Comparison of ENCODE assay signal across 31 mouse cellular contexts in the genomic region with DNA sequence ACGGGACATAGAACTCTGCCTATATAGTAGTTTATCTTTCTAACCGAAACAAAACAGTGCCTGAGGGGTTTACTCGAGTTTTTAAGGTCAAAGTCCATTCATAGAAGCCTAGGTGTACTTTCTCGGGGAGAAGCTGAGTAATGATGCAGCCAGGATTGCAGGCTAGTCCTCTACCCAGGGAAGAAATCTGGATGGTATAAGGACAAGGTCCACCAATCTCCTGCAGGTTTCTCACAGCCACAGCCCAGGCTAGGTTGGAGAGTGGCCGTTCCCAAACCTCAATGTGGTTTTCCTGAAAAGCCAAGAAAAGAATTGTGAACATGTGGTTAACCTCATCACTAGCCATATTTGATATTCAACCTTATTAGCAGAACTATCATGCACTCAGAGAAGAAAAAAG. TPM values are rescaled to one million over a fixed set of nuclear protein-coding genes. Genes with fewer than 3 reads are reported as not detected.
DNase-seq lines count a peak whose midpoint lies in the region; ATAC-seq and TF ChIP-seq lines count a peak whose summit lies in the region.
"Had no signal": no experiment of that assay in that cellular context is flagged by ENCODE, and none has a peak within 500 bp of the region (broad histone marks: within the 10 kb centered on the region; RNA-seq: fewer than 3 reads in every experiment).

No protein-coding gene starts in this region.

- WGBS in intestine, embryonic 14.5 days = 50% methylated on average over 5 of the region's 5 CpGs
- 34% methylated on average over 5 of the region's 5 CpGs for WGBS in intestine, postnatal 0 days
- WGBS in heart, embryonic 10.5 days = 62% methylated on average over 5 of the region's 5 CpGs

- H3K9ac ChIP-seq in MEL (ENCODE audit: control insufficient read depth, low read depth, low read length, poor library complexity, severe bottlenecking) = no peak overlapping the region
- H3K9ac ChIP-seq in intestine, embryonic 14.5 days (ENCODE audit: low read length) = no peak overlapping the region
- H3K9ac ChIP-seq in intestine, postnatal 0 days (ENCODE audit: low read depth, low read length) = no peak overlapping the region
- H3K9ac ChIP-seq: embryonic facial prominence, embryonic 13.5 days; forebrain, embryonic 13.5 days; heart, embryonic 12.5 days; heart, embryonic 15.5 days; hindbrain, embryonic 14.5 days had no signal

- H3K27ac ChIP-seq in MEL (ENCODE audit: control insufficient read depth, low read depth, low read length) = peak overlapping the region; percentile 18
- H3K27ac ChIP-seq in intestine, embryonic 14.5 days (ENCODE audit: low read depth) = no peak overlapping the region
- no peak overlapping the region for H3K27ac ChIP-seq in intestine, postnatal 0 days (ENCODE audit: low read depth, low read length)
- H3K27ac ChIP-seq in heart, embryonic 10.5 days = no peak overlapping the region
- H3K27ac ChIP-seq: embryonic facial prominence, embryonic 10.5 days; embryonic facial prominence, embryonic 13.5 days; forebrain, embryonic 10.5 days; forebrain, embryonic 13.5 days; gastrocnemius, adult 2 months; heart, embryonic 15.5 days; hindbrain, embryonic 14.5 days; hindbrain, postnatal 0 days had no signal

- no peak overlapping the region for H3K4me3 ChIP-seq in MEL (ENCODE audit: control insufficient read depth in 1 of 2, insufficient read depth in 1 of 2, low read depth in 2 of 2, low read length in 2 of 2)
- H3K4me3 ChIP-seq in intestine, embryonic 14.5 days (ENCODE audit: low read depth, low read length) = no peak overlapping the region
- H3K4me3 ChIP-seq in intestine, postnatal 0 days (ENCODE audit: low read depth, low read length) = no peak overlapping the region
- H3K4me3 ChIP-seq in heart, embryonic 10.5 days = no peak overlapping the region
- H3K4me3 ChIP-seq: embryonic facial prominence, embryonic 10.5 days; embryonic facial prominence, embryonic 13.5 days; forebrain, embryonic 10.5 days; forebrain, embryonic 13.5 days; gastrocnemius, adult 2 months; heart, embryonic 12.5 days; heart, embryonic 15.5 days had no signal

- no peak overlapping the region for H3K4me2 ChIP-seq in intestine, embryonic 14.5 days (ENCODE audit: low read length)
- H3K4me2 ChIP-seq in intestine, postnatal 0 days (replicated peaks; ENCODE audit: low read depth) = no peak overlapping the region
- H3K4me2 ChIP-seq: embryonic facial prominence, embryonic 13.5 days; forebrain, embryonic 13.5 days; heart, embryonic 12.5 days; heart, embryonic 15.5 days; hindbrain, embryonic 14.5 days had no signal

- no peak for TF ChIP-seq EP300 in MEL (IDR thresholded peaks at IDR 0.05; ENCODE audit: low read depth in 1 of 2, low read length in 2 of 2)

- peak; percentile 61 for DNase-seq in MEL (ENCODE audit: low read depth, low spot score)
- DNase-seq in intestine, embryonic 14.5 days (ENCODE audit: low spot score) = peak; percentile 6
- no peak for DNase-seq in frontal cortex, postnatal 36 days (ENCODE audit: low spot score in 2 of 2)
- no peak for DNase-seq in urinary bladder, postnatal 10 days (ENCODE audit: low spot score)
- no peak for DNase-seq in heart, embryonic 10.5 days (ENCODE audit: low spot score)
- DNase-seq: adrenal gland, postnatal 10 days; adrenal gland, postnatal 36 days; cerebellum, adult 11 months; cerebellum, adult 2 months; cerebellum, postnatal 10 days; cerebellum, postnatal 36 days; embryo, embryonic 11 days; gastrocnemius, adult 2 months; gastrocnemius, postnatal 14 days; heart, adult 11 months; heart, postnatal 10 days; heart, postnatal 36 days; kidney, adult 2 months had no signal

- peaks cover 27% of the 10 kb centered on the region for H3K79me2 ChIP-seq in MEL (ENCODE audit: control insufficient read depth, insufficient read depth, low read length, poor library complexity)

- no peak for TF ChIP-seq CTCF in MEL (IDR thresholded peaks at IDR 0.05 in 2 of 3, conservative IDR thresholded peaks at IDR 0.05 in 1 of 3; ENCODE audit: control insufficient read depth in 1 of 3, insufficient read depth in 1 of 3, low read depth in 2 of 3, low read length in 3 of 3, poor library complexity in 1 of 3, severe bottlenecking in 1 of 3)
- TF ChIP-seq CTCF in intestine, postnatal 0 days (IDR thresholded peaks at IDR 0.05; ENCODE audit: low read depth) = no peak

- H3K27me3 ChIP-seq in MEL (ENCODE audit: control insufficient read depth in 1 of 2, insufficient read depth in 2 of 2, low read length in 2 of 2) = no peaks in the 10 kb centered on the region
- H3K27me3 ChIP-seq in intestine, embryonic 14.5 days (replicated peaks; ENCODE audit: control insufficient read depth, insufficient read depth, low read length) = no peaks in the 10 kb centered on the region
- no peaks in the 10 kb centered on the region for H3K27me3 ChIP-seq in intestine, postnatal 0 days (replicated peaks; ENCODE audit: control insufficient read depth, insufficient read depth, low read length)
- H3K27me3 ChIP-seq in heart, embryonic 10.5 days (ENCODE audit: insufficient read depth, poor library complexity, severe bottlenecking) = no peaks in the 10 kb centered on the region
- H3K27me3 ChIP-seq: embryonic facial prominence, embryonic 13.5 days; forebrain, embryonic 13.5 days; heart, embryonic 12.5 days; heart, embryonic 15.5 days had no signal

- ATAC-seq in intestine, embryonic 14.5 days (replicated peaks; ENCODE audit: low FRiP score, low TSS enrichment, low read depth) = no peak
- ATAC-seq in intestine, postnatal 0 days = peak; percentile 70
- ATAC-seq: activated CD4-positive, CD25-positive, alpha-beta regulatory T cell, adult 4 months; forebrain, embryonic 13.5 days; forebrain, embryonic 16.5 days; hindbrain, postnatal 0 days; inflammation-experienced regulatory T-cells, adult 6 months had no signal

- no peak for TF ChIP-seq POLR2A in MEL (IDR thresholded peaks at IDR 0.05; ENCODE audit: control insufficient read depth in 1 of 2, insufficient read depth in 1 of 2, low read depth in 1 of 2, low read length in 2 of 2, poor library complexity in 1 of 2)

- TF ChIP-seq RAD21 in MEL (IDR thresholded peaks at IDR 0.05; ENCODE audit: low read depth, low read length) = no peak

- peaks cover 18 to 23% of the 10 kb centered on the region in 2 experiments for H3K36me3 ChIP-seq in MEL (ENCODE audit: control insufficient read depth in 1 of 2, insufficient read depth in 2 of 2, low read length in 2 of 2)
- H3K36me3 ChIP-seq in intestine, embryonic 14.5 days (ENCODE audit: control insufficient read depth, insufficient read depth, low read length) = peaks cover 7% of the 10 kb centered on the region
- H3K36me3 ChIP-seq in intestine, postnatal 0 days (ENCODE audit: control insufficient read depth, insufficient read depth) = no peaks in the 10 kb centered on the region; the same call in 1 of the 2 replicates
- H3K36me3 ChIP-seq in heart, embryonic 10.5 days = peaks cover 7% of the 10 kb centered on the region

- no peaks in the 10 kb centered on the region for H3K9me3 ChIP-seq in MEL (replicated peaks; ENCODE audit: insufficient read depth, low read length)
- no peaks in the 10 kb centered on the region for H3K9me3 ChIP-seq in intestine, embryonic 14.5 days (ENCODE audit: control insufficient read depth, low read length)
- H3K9me3 ChIP-seq in intestine, postnatal 0 days (ENCODE audit: control insufficient read depth) = no peaks in the 10 kb centered on the region
- no peaks in the 10 kb centered on the region for H3K9me3 ChIP-seq in heart, embryonic 10.5 days
- H3K9me3 ChIP-seq: embryonic facial prominence, embryonic 10.5 days; embryonic facial prominence, embryonic 13.5 days; forebrain, embryonic 10.5 days; forebrain, embryonic 13.5 days; G1E; heart, embryonic 12.5 days; heart, embryonic 15.5 days had no signal

- H3K4me1 ChIP-seq in MEL (ENCODE audit: control insufficient read depth in 1 of 2, insufficient read depth in 2 of 2, low read length in 2 of 2) = peaks cover 0 to 4% of the 10 kb centered on the region in 2 experiments; a peak in 2 of 4 replicates
- H3K4me1 ChIP-seq in intestine, embryonic 14.5 days (replicated peaks; ENCODE audit: control insufficient read depth, insufficient read depth, low read length) = no peaks in the 10 kb centered on the region
- no peaks in the 10 kb centered on the region for H3K4me1 ChIP-seq in intestine, postnatal 0 days (replicated peaks; ENCODE audit: control insufficient read depth, insufficient read depth, low read length)
- no peaks in the 10 kb centered on the region for H3K4me1 ChIP-seq in heart, embryonic 10.5 days
- H3K4me1 ChIP-seq: heart, embryonic 12.5 days had no signal

RNA-seq across cellular contexts. Expression of gene Rpl36a, which starts 4.4 kb away (rescaled TPM):
- 6,735 and 6,935 TPM in 2 replicates for total RNA-seq in MEL (2012; rRNA removed)
- polyA plus RNA-seq in MEL (2012; ENCODE audit: insufficient read depth in 1 of 2, insufficient read length in 2 of 2, low read depth in 1 of 2, low replicate concordance in 2 of 2, missing spikeins in 1 of 2) = 1,000 to 10,000 TPM in 1 of 2 experiments, not detected in 1; 1,673 TPM
- polyA plus RNA-seq in intestine, embryonic 14.5 days (2014; fragmentation: Nextera tagmentation; extraction: Ambion mirVana) = 523 and 609 TPM in 2 replicates
- 308 and 311 TPM in 2 replicates for polyA plus RNA-seq in intestine, postnatal 0 days (2015; fragmentation: Nextera tagmentation; extraction: Ambion mirVana)
- 252 and 287 TPM in 2 replicates for polyA plus RNA-seq in heart, embryonic 10.5 days (2016; fragmentation: Nextera tagmentation; extraction: Ambion mirVana)

RNA-seq across cellular contexts. Expression of gene Btk, which starts 6.5 kb away (rescaled TPM):
- 134 and 137 TPM in 2 replicates for total RNA-seq in MEL (2012; rRNA removed)
- 100 to 1,000 TPM; 291 to 327 TPM for polyA plus RNA-seq in MEL (2012; ENCODE audit: insufficient read depth in 1 of 2, insufficient read length in 2 of 2, low read depth in 1 of 2, low replicate concordance in 2 of 2, missing spikeins in 1 of 2)
- polyA plus RNA-seq in intestine, embryonic 14.5 days (2014; fragmentation: Nextera tagmentation; extraction: Ambion mirVana) = 0.76 and 0.77 TPM in 2 replicates
- 0.81 and 0.83 TPM in 2 replicates for polyA plus RNA-seq in intestine, postnatal 0 days (2015; fragmentation: Nextera tagmentation; extraction: Ambion mirVana)
- 0.86 and 2.5 TPM in 2 replicates for polyA plus RNA-seq in heart, embryonic 10.5 days (2016; fragmentation: Nextera tagmentation; extraction: Ambion mirVana)

RNA-seq across cellular contexts. Expression of gene Gla, which starts 11.1 kb away (rescaled TPM):
- 10.0 and 10.2 TPM in 2 replicates for total RNA-seq in MEL (2012; rRNA removed)
- polyA plus RNA-seq in MEL (2012; ENCODE audit: insufficient read depth in 1 of 2, insufficient read length in 2 of 2, low read depth in 1 of 2, low replicate concordance in 2 of 2, missing spikeins in 1 of 2) = 10 to 100 TPM in 1 of 2 experiments, not detected in 1; 17.0 TPM
- polyA plus RNA-seq in intestine, embryonic 14.5 days (2014; fragmentation: Nextera tagmentation; extraction: Ambion mirVana) = 7.1 and 7.4 TPM in 2 replicates
- polyA plus RNA-seq in intestine, postnatal 0 days (2015; fragmentation: Nextera tagmentation; extraction: Ambion mirVana) = 25.9 and 26.2 TPM in 2 replicates
- polyA plus RNA-seq in heart, embryonic 10.5 days (2016; fragmentation: Nextera tagmentation; extraction: Ambion mirVana) = 4.3 and 6.6 TPM in 2 replicates

RNA-seq across cellular contexts. Expression of gene Hnrnph2, which starts 11.1 kb away (rescaled TPM):
- total RNA-seq in MEL (2012; rRNA removed) = 127 and 134 TPM in 2 replicates
- polyA plus RNA-seq in MEL (2012; ENCODE audit: insufficient read depth in 1 of 2, insufficient read length in 2 of 2, low read depth in 1 of 2, low replicate concordance in 2 of 2, missing spikeins in 1 of 2) = 100 to 1,000 TPM; 200 to 295 TPM
- 84.7 and 93.2 TPM in 2 replicates for polyA plus RNA-seq in intestine, embryonic 14.5 days (2014; fragmentation: Nextera tagmentation; extraction: Ambion mirVana)
- 81.7 and 88.7 TPM in 2 replicates for polyA plus RNA-seq in intestine, postnatal 0 days (2015; fragmentation: Nextera tagmentation; extraction: Ambion mirVana)
- polyA plus RNA-seq in heart, embryonic 10.5 days (2016; fragmentation: Nextera tagmentation; extraction: Ambion mirVana) = 142 and 149 TPM in 2 replicates

RNA-seq across cellular contexts. Expression of gene Timm8a1, which starts 48.2 kb away (rescaled TPM):
- total RNA-seq in MEL (2012; rRNA removed) = 217 and 240 TPM in 2 replicates
- polyA plus RNA-seq in MEL (2012; ENCODE audit: insufficient read depth in 1 of 2, insufficient read length in 2 of 2, low read depth in 1 of 2, low replicate concordance in 2 of 2, missing spikeins in 1 of 2) = 100 to 1,000 TPM; 267 to 449 TPM
- polyA plus RNA-seq in intestine, embryonic 14.5 days (2014; fragmentation: Nextera tagmentation; extraction: Ambion mirVana) = 115 and 122 TPM in 2 replicates
- polyA plus RNA-seq in intestine, postnatal 0 days (2015; fragmentation: Nextera tagmentation; extraction: Ambion mirVana) = 68.6 and 71.5 TPM in 2 replicates
- 99.7 and 120 TPM in 2 replicates for polyA plus RNA-seq in heart, embryonic 10.5 days (2016; fragmentation: Nextera tagmentation; extraction: Ambion mirVana)

Comparison
In these comparisons a context has a peak if more than half of its experiments do, and no peak if none do; other contexts are left out.
1. DNase-seq: peak in MEL (single experiment) and intestine, embryonic 14.5 days (single experiment); none in frontal cortex, postnatal 36 days (0 of 2), urinary bladder, postnatal 10 days (single experiment) and heart, embryonic 10.5 days (single experiment).
2. RNA of gene Btk, which starts 6.5 kb away (polyA plus RNA-seq): 291 to 327 TPM in MEL; 0.86 to 2.5 TPM in heart, embryonic 10.5 days, 0.81 to 0.83 TPM in intestine, postnatal 0 days and 0.76 to 0.77 TPM in intestine, embryonic 14.5 days; every median in the first group is over 10 times any median in the second.